Mouse (Mus musculus) liver, postnatal 0 days (tissue): ENCODE results near the gene Fto.

Experiments
- CTCF ChIP-seq: sonication (generic); IDR thresholded peaks from 2 replicates; pipeline ENCODE4 v1.5.1; 2016; ENCODE audit warnings: antibody characterized with exemption, low read depth
- EP300 ChIP-seq: IDR thresholded peaks from 2 replicates; pipeline ENCODE4 v1.6.1; 2016; ENCODE audit warnings: antibody characterized with exemption, low read depth, mild to moderate bottlenecking

DNA sequence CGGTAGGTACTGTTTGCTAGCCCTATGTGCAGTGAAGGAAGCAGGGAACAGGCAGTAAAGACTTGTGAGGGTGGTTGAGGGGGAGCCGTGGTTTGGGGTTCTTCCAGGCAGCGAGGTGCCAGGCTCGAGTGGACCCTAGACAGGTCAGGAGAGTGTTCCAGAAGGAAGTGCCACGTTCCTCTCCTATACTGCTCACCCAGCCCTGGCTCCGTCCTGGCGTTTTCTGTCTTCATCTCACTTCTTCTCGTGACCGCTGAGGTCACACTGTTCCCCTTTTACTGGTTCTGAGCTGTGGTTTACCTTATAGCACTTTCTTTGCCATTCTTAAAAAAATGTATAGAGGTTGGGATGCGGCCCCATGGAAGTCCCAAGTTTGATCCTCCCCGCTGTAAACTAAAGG, 31.3 kb downstream of the Fto start:
- TF ChIP-seq CTCF (no peak), EP300 (no peak)
